Mouse (Mus musculus): ENCODE data around the gene Tmem190.

The Tmem190 gene

DNA sequence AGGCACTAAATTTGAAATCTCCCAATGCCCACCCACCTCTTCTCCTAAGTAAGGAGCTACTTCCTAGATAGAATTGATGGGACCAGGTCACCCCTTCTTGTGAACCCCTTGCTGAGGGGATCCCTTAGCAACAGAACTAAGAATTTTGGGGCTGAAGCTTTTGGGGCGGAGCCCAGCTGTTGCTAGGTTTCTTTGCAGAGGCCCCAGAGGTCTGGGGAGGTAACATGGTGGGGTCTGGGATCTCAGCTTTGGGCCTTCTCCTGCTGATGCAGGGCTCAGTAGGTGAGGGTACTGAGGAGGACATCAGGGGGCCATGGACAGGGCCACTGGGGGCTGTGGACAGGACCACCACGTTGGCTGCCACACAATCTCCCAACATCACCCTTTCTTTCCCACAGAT is at the start of gene Tmem190, which contains the start of gene Il11:
TSS of gene Tmem190 (plus strand) at position 179 of the 400 bp plus-strand sequence.
TSS of gene Il11 (minus strand) at position 101 of the 400 bp plus-strand sequence.
- no peak for DNase-seq (ENCODE audit: extremely low read depth, insufficient read length, low spot score)

DNA sequence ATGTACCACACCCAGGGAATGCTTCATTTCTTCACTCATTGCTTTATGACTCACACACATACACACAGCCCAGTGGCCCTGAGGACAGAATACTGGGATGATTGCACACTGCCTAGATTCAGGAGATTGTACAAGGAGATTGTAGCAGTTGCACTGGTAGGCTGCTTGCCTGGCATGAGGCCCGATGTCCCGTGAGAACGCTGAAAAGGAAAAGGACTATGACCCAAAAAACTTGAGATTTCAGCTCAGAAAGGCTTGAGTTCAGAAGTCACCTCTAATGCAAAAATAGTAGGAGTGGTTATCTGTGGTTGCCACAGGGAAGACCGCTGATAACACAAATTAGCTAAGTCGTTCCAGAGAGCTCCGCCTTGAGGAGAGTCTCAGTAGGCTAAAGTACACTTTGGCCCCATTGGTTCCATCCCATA is 49.8 kb upstream of the Tmem190 start:
- DNase-seq (ENCODE audit: extremely low read depth, insufficient read length, low spot score) = peak; percentile 59

DNA sequence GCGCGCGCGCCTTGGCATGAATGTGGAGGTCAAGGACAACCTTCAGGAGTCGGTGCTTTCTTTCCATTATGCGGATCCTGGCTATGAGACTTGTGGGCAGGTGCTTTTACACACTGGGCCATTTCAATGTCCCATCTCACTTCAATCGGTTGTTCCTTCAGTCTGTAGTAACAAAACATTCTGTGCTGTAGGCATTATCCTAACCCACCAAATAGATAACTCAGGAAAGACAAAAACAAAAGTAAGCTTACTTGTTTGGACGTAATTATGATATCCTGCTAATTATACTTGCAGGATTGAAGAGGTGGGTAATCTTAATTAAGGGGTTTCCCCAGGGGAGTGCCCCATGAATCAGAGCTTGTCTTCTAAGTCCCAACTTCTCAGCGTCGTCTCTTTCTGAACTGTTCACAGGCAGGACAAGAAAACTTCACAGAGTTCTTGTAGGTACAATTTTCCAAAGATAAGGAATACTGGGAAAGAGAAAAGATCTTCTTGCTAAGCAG is 43.6 kb upstream of the Tmem190 start:
- no peak for DNase-seq (ENCODE audit: extremely low read depth, insufficient read length, low spot score)

DNA sequence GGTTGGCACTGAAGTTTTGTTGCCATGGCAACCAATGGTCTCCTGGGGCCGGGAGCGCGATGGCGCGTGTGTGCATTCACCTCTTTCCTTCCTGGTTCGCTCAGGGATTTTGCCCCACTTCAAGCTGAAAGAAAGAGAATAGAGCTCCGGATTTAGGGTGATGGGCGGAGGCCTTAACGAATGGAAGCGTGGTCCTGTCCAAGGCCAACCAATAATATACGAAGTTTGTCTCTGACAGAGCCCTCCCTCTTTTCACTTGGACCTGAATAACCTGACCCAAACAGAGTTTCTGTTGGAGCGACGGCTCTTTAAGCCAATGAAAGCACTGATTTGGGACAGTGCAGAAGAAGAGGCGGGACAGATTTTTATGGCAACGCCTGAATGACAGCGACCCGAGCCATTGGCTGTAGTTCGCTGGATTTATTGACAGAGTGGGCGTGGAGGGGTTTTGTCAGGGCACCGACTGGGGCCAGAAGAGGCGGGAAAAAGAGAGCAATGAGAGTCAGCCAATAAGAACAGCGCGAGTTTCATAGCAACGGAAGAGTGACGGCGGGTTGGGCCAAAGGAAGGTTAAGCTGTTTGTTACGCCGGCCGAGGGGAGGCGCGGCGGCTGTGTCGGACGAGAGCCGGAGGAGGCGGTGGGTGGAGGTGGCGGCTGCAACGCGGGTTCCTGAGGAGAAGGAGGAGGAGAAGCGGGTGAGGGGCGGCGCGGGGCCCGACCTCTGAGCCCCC is 43.0 kb upstream of the Tmem190 start, which contains the start of gene Kmt5c:
TSS of gene Kmt5c (plus strand) at position 572 of the 732 bp plus-strand sequence.
- DNase-seq (ENCODE audit: extremely low read depth, insufficient read length, low spot score) = peak; percentile 92

DNA sequence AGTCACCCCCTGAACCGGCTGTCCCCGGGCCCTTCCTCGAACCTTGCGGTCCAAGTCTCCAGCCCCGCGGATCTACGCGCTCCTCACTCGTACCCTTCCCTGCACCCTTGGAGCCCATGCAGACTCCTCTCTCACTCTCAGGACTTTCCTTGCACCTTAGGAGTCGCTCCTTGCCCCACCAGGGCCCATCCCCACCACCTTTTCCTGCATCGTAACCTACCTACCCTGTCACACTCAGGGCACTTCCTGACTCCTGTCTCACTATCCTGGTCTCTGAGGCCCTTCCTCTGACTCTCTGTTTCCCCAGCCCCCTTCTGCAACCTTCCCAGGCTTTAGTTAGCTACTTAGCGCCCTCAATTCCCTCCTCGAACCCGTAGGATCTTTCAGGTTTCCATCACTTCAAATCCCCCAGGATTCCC is 42.4 kb upstream of the Tmem190 start:
- no peak for DNase-seq (ENCODE audit: extremely low read depth, insufficient read length, low spot score)

DNA sequence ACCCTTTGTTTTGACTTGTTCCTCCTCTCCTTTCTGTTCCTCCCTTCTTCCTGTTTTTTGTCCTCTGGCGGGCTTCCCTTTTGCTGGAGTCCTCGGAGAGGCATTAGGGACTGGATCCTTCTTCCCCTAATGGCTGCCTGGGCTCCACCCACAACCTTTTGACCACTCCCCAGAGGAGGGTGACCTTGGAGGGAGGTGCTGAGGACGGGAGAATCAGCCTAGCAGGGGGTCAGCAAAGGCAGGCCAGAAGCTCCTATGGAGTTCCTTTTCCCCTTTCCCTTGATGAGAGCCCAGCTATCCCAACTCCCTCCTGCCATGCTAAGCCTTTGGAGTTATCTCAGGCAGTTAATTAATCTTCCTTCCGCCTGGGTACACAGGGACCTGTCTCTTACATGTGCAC is 41.6 kb upstream of the Tmem190 start:
- DNase-seq (ENCODE audit: extremely low read depth, insufficient read length, low spot score) = peak; percentile 48

DNA sequence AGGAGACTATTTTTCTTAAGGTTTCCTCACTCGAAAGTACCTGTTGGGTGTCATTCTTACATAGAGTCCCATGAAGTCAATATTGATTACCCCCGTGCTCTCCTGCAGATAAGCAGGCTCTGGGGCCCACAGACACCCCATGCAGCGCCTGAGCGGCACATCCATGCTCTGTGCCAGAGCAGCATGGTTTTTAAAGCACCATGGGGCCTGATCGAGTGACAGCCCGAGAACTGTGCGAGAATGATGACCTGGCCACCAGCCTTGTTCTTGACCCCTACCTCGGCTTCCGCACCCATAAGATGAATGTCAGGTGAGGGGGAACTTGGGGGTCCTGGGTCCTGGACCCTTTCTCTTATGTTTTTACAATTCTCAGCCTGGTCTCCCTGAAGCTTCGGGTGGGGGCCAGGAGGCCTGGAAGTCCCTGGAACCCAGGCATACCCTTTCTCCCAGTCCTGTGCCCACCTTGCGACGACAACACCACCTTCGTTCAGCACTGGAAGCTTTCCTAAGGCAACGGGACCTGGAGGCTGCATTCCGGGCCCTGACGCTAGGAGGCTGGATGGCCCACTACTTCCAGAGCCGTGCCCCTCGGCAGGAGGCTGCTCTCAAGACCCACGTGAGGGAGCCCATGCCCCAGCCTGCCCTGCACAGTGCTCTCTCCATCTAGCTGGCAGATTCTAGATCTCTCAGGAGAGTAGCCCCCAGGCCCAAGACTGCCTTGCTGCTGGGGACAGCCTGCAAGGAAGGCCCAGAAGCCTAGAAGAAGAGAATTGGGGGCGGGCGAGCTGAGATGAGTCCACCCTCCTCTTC is 40.9 kb upstream of the Tmem190 start:
- DNase-seq (ENCODE audit: extremely low read depth, insufficient read length, low spot score) = no peak

DNA sequence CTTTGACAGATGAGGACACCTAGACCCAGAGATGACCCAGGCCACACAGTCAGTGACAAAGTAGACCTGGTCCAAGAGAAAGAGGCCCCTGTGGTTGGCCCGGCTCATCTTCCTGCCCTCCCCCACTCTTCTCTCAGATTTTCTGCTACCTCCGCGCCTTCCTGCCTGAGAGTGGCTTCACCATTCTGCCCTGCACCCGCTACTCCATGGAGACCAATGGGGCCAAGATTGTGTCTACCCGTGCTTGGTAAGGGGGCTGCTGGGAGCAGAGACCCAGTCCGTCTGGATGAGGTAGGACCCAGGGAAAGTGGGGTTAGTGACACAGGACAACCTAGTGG is 40.3 kb upstream of the Tmem190 start:
- no peak for DNase-seq (ENCODE audit: extremely low read depth, insufficient read length, low spot score)

DNA sequence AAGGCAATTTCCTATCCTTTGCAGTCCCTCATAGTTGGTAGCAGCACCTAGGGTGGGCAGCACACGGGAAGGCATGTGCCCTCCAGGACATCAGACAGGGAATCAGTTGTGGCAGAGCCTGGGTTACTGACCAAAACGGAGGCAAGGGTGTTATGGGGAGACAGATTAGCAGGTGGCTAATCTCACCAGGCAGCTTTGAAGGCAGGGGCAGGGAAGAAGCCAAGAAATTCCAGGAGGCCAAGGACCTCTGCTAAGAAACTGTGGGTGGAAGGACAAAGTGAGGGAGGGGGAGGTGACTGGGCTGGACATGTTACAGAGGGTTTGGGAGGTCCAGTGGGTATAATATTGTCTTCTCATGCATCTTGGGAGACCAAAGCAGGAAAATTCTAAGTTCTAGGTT is 39.4 kb upstream of the Tmem190 start:
- DNase-seq (ENCODE audit: extremely low read depth, insufficient read length, low spot score) = no peak

DNA sequence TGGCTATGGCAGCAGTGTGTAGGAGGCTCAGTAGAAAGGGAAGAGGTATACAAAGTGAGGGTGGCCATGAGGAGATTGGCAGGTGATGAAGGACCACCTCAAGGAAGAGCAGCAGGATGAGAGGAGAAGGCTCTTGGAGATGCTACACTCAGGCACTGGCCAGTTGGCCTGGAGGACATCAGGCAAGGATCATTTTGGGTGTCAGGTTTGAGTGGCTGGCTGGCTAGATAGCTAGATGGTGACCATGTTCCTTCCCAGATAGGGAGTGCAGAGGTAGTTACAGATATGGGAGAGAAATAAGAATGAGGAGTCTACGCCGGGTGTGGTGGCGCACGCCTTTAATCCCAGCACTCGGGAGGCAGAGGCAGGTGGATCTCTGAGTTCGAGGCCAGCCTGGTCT is 37.9 kb upstream of the Tmem190 start:
- no peak for DNase-seq (ENCODE audit: extremely low read depth, insufficient read length, low spot score)

DNA sequence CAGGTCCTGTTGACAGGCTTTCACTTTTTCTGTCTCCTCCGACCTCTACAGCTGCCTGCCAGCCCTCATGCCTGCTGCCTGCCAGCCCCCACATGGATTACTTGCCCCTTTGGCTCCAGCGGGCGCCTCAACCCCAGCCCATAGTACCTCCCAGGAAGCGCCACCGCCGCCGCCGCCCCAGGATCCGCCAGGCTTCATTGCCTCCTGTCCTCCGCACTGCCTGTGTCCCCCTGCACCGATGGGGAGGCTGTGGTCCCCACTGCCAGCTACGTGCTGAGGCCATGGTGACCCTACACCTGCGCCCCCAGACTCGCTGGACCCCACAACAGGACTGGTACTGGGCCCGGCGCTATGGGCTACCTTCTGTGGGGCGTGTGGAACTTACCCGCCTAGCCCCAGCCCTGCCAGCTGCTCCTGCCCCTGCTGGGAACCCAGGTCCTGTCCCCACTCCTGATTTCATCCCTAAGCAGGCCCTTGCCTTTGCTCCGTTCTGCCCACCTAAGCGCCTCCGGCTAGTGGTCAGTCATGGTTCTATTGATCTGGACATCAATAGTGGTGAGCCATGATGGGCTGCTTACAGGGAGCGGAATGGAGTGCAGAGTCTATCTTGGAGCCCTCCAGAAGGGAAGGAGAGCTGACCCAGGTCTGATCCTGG is 36.3 kb upstream of the Tmem190 start:
- no peak for DNase-seq (ENCODE audit: extremely low read depth, insufficient read length, low spot score)

DNA sequence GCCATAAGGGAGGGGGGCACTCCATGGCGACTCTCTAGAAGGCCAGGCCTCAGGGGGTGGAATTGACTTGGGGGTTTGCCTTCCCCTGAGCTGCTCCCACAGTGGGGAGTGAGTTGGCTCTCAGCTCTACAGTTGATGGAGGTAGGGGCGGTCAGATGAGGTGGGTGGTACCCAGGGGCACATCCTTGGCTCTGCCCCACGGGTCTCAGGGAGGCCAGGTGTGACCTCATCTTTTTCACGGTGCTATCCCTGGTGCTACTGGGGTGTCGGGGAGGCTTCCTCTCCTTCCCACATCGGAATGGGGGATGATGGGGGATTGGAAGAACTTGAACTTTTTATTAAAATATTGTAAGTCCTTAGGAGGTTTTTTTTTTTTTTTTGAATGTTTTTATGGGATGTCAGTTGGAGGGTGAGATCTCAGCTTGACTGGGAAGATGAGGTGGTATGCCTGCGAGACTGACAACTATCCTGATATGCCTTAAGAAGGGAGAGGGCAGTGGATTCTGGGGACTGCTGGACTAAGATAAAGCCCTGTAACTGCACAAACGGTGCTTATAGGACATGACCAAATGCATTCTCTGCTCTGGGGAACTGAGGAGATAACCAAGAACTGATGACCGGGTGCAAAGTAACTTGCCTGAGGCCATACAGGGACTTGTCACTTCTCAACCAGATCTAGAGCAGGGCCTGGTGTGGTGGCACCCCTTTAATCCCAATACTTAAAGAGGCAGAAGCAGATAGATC is 35.4 kb upstream of the Tmem190 start:
- no peak for DNase-seq (ENCODE audit: extremely low read depth, insufficient read length, low spot score)

DNA sequence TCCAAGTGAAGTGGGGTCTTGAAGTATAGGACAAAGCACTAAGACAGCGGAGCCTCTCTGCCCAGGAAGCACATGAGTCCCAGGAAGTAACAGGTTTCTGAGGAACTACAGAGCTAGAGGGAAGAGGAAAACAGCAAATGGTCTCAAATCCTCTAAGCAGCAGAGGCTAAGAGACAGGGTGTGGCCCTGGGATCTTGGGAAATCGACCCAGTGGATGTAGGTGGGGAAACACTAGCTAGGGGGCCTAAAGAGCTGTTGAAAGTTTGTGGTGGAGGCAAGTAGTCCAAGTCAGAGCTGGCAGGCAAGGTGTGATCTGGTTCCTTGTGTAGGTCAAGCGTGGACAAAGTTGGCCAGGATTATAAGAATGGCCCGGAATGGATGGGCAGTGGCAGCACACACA is 34.4 kb upstream of the Tmem190 start:
- DNase-seq (ENCODE audit: extremely low read depth, insufficient read length, low spot score) = no peak

DNA sequence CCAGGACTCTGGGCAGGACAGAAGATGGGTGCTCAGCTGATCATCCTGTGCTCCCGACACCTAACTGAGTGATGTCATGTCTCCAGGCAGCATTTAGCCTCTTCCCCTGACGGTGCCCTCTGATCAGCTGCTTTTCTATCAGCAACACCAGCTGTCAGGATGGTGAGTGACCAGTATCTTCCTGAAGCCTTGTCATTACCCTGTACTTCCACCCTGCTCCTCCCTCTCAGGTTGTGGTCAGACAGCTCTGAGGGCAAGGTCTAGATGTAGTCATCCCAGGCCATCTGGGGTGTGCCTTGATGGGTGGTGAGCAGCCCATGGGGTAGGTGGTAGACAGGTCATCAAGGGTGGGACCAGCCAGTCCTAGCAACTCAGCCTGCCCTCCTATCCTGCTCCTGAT is 33.6 kb upstream of the Tmem190 start:
- DNase-seq (ENCODE audit: extremely low read depth, insufficient read length, low spot score) = no peak

DNA sequence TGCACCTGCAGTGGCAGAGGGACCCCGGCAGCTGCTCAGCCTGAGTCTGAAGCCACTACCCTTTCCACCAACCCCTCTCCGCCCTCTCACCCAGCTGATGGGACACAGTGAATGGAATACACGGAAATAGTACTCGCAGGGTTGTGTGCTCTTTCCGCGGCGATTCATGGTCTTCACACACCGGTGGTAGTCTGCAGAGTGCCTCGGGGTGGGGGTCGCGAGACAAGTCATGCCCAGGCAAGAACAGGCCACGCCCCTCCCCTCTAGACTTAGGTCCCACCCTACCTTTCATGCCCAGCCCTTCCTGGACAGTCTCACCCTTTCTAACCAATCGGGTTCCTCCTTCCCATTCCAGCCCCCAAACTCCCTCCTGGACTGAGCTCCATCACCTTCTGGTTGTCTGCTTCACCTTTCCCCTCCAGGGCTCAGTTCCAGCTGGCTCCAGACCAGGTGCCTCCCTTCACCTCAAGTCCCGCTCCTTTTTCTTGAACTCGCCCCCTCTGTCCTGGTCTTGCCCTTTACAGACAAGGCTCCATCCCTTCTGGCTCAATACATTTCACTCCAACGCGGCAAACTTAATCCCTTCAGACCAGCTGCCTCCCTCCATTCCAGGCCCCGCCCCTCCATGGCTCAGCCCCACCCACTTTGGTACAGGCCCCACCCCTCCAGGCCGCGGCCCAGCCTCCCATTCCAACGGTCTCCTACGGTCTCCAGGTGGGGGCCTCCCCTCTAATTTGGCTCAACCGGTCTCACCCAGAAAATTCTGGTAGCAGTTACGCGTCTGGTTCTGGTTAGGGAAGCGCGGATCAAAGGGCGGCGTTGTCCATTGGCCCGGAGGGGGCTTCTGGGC is 30.5 kb upstream of the Tmem190 start:
- DNase-seq (ENCODE audit: extremely low read depth, insufficient read length, low spot score) = no peak

DNA sequence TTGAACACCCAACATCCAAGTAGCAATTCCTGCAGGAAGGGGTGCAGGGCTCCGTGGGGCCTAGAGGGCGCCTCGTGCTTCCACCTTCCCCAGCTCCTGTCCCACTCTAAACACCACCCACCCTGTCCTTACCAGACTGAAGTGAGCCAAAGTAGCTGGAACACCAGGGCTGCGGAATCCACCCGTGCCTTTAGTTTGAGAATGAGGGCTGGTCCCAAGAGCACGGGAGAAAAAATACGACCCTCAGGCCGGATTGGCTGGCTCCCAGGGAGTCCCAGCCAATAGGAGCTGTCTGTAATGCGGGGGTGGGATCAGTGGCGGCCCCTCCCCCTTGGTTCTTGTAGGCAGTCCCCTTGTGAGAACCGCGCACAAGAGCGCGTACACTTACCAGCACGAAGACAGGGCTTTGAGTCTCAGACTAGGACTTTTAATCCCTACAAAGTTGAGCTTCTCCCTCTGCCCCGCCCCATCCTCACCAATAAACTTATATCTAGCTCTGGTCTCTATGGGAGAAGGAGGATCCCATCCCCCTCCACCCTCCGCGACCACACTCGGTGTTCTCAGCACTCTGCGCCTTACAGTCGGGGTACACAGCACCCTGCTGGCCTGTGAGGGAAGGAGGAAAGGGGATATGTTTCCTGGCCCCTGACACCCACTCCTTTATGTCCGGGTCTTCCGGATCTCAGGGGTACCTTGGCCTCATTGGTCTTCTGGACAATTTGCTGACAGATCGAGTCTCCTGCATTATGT is 29.7 kb upstream of the Tmem190 start, which contains the start of gene Cox6b2:
TSS of gene Cox6b2 (minus strand) at position 274 of the 750 bp plus-strand sequence.
- no peak for DNase-seq (ENCODE audit: extremely low read depth, insufficient read length, low spot score)

DNA sequence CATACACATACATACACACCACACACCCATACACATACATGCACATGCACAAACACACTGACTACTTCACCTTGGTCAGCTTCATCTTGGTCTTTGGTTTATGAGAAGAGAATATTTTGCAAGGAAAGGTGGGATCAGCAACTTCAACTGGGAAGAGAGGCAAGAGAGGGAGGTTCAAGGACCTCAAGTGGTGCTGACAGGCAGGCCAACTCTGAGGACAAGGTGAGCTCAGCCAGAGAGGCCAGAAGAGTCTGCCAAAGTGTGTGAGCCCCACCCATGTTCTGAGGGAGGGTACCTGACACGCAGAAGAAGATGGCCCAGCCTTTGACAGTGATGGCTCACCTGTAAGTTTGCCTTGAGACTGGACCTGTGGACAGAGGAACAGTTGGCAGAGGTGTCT is 23.1 kb upstream of the Tmem190 start:
- DNase-seq (ENCODE audit: extremely low read depth, insufficient read length, low spot score) = no peak

DNA sequence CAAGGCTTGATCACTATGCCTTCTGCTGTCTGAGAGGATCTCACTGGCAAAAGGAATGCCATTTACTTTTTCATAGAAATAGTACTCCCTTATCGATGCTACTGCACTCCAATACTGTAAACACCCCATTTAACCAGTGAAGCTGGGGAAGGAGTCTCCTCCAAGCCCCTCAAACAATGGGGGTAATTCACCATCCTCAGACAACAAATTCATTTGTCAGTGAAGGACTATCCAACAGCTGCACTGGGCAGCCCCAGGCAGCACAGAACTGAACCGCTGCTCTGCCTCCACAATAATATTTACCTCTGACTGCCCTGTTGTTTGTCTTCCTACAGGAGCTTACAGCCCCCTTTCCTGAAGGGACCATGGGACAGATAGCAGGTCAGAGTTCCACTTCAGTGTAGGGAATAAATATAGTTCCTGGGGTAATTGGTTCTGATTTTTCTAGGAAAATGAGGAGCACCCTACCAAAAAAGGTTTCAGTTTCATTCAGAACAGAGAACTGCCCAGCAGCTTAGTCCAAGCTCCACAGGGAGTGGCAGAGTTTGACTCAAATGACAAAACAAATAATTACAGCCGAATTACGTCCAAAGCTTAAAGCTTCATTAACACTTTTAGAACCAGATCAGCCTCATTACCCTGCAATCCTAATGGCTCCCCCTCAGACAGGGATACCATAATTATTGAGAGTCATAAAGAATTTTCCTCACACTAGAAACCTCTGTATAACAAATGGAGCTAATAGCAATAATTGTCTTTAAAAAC is 17.6 kb upstream of the Tmem190 start:
- DNase-seq (ENCODE audit: extremely low read depth, insufficient read length, low spot score) = no peak
